Mouse (Mus musculus): ENCODE results near the gene Sstr2. TPM values are rescaled to one million over a fixed set of nuclear protein-coding genes. Genes with fewer than 3 reads are reported as not detected.

The Sstr2 gene
- polyA plus RNA-seq, 1 experiment from 2014 or later = 28.1 TPM

Other genes starting within 250 kb of the Sstr2 start
- gene Cog1, start 29.8 kb downstream of the Sstr2 start, polyA plus RNA-seq (2015; fragmentation: Nextera tagmentation; extraction: Ambion mirVana) = 39.4 and 42.6 TPM in 2 replicates
- 34.2 and 35.0 TPM in 2 replicates for gene Slc39a11, start 30.7 kb downstream of the Sstr2 start, polyA plus RNA-seq (2015; fragmentation: Nextera tagmentation; extraction: Ambion mirVana)
- gene Fam104a, start 64.8 kb downstream of the Sstr2 start, polyA plus RNA-seq (2015; fragmentation: Nextera tagmentation; extraction: Ambion mirVana) = 41.4 and 43.8 TPM in 2 replicates
- 23.5 and 24.2 TPM in 2 replicates for gene D11Wsu47e, start 65.1 kb downstream of the Sstr2 start, polyA plus RNA-seq (2015; fragmentation: Nextera tagmentation; extraction: Ambion mirVana)
- gene Cpsf4l, start 90.7 kb downstream of the Sstr2 start, polyA plus RNA-seq (2015; fragmentation: Nextera tagmentation; extraction: Ambion mirVana) = 0.29 and 0.49 TPM in 2 replicates
- 67.5 and 71.7 TPM in 2 replicates for gene Cdc42ep4, start 132.5 kb downstream of the Sstr2 start, polyA plus RNA-seq (2015; fragmentation: Nextera tagmentation; extraction: Ambion mirVana)